Mouse (Mus musculus) lung, postnatal 0 days (tissue): ENCODE measurements around the gene Batf. TPM values are rescaled to one million over a fixed set of nuclear protein-coding genes. Genes with fewer than 3 reads are reported as not detected.
A peak's percentile ranks its signal among the peaks of the same experiment; 100 is the strongest.

Source experiments
- ATAC-seq: fragments of 200-750 bp; cut with Nextera tagmentation; 2 replicates; pipeline ENCODE4 v1.8.0; 2017; ENCODE audit warnings: moderate library complexity
- DNase-seq: peaks from one replicate; pipeline ENCODE4 v3.0.0-alpha.2; 2016; ENCODE audit warnings: low spot score
- H3K27ac ChIP-seq: fragments of 300-500 bp; sonication (generic); 2 replicates; pipeline ENCODE4 v1.5.1; 2014; ENCODE audit warnings: antibody characterized with exemption, mild to moderate bottlenecking, low read length, mixed read lengths
- H3K27me3 ChIP-seq: fragments of 300-500 bp; sonication (generic); replicated peaks from 2 replicates; pipeline ENCODE4 v1.6.1; 2014; ENCODE audit warnings: low read length, mixed read lengths; ENCODE audit not compliant: insufficient read depth
- H3K36me3 ChIP-seq: fragments of 300-500 bp; sonication (generic); 2 replicates; pipeline ENCODE4 v1.6.1; 2014; ENCODE audit warnings: low read length, mixed read lengths; ENCODE audit not compliant: insufficient read depth
- H3K4me1 ChIP-seq: fragments of 300-500 bp; sonication (generic); 2 replicates; pipeline ENCODE4 v1.6.1; 2014; ENCODE audit warnings: antibody characterized with exemption, low read depth, low read length, mixed read lengths; ENCODE audit not compliant: insufficient read depth
- H3K4me2 ChIP-seq: fragments of 300-500 bp; sonication (generic); replicated peaks from 2 replicates; pipeline ENCODE4 v1.6.1; 2014; ENCODE audit warnings: low read depth, mild to moderate bottlenecking, low read length, moderate library complexity, mixed read lengths
- H3K4me3 ChIP-seq: fragments of 300-500 bp; sonication (generic); 2 replicates; pipeline ENCODE4 v1.5.1; 2014; ENCODE audit warnings: low read depth, low read length
- H3K9ac ChIP-seq: fragments of 300-500 bp; sonication (generic); replicated peaks from 2 replicates; pipeline ENCODE4 v1.6.1; 2014; ENCODE audit warnings: low read depth, mild to moderate bottlenecking
- H3K9me3 ChIP-seq: fragments of 300-500 bp; sonication (generic); 2 replicates; pipeline ENCODE4 v1.6.1; 2016; ENCODE audit warnings: low read length, mixed read lengths
- CTCF ChIP-seq: IDR thresholded peaks from 2 replicates; pipeline ENCODE4 v1.5.1; 2016; ENCODE audit warnings: antibody characterized with exemption, mild to moderate bottlenecking
- EP300 ChIP-seq: IDR thresholded peaks from 2 replicates; pipeline ENCODE4 v1.6.1; 2016; ENCODE audit warnings: antibody characterized with exemption, mild to moderate bottlenecking, control low read depth
- WGBS: fragments of 180-500 bp; shearing (Covaris S2); extraction: QIAGEN DNeasy Blood & Tissue Kit; methylation state at CpG from one replicate; pipeline ENCODE4 v1.1.7; 2014; 5-methylcytosine and 5-hydroxymethylcytosine counted together
- polyA plus RNA-seq: library from polyadenylated mRNA; unstranded; fragments of >200 nt; fragmentation: Nextera tagmentation; extraction: Ambion mirVana; gene quantifications from 2 replicates; pipeline ENCODE4 v1.2.1, GENCODE M21; 2015

Batf gene
- polyA plus RNA-seq, 1 experiment from 2014 or later = 27.9 TPM

DNA sequence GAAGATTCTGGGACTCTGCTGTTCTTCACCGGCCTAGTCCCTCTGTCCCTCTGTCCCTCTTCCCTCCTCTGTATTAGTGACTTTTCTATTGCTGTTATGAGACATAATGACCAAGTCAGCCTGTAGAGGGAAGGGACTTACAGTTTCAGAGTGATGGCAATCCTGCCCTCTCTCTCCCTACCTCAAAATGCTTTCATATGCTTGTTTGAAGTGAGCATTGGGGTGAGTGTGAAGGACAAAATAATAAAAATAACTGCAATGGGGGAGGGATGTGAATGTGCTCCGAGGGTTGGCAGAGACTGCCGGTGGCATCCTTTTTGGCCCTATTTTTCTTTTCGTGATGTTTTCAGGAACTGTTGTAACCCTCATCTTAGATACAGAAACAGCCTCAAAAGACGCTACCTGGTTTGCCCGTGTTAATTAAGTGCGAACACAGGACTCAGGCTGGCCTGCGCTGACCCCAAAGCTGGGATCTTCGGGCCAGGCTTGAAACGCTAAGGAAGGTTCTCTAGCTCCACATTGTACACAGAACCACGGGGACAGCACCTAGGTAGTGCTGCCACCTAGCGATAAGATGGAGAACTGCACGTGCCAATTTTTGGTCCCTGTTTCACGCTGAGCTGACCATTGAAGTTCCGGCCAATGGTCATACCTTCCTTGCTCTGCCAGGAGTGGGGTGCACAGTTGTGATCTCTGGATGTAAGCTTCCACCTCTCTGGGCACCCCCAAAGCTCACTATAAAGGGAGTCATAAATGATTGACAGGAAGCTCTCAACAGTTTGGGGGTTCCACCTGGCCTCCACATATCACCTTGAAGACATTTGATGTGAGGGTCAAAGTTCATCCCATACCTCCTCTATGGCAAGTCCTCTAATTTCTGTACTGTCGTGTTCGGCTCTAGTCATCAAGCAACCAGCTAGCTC is 42.8 kb downstream of the Batf start:
- Histone ChIP-seq H3K4me3 (no peak overlapping the region), H3K4me2 (no peak overlapping the region), H3K27ac (no peak overlapping the region), H3K4me1 (no peaks in the 10 kb centered on the region), H3K36me3 (no peaks in the 10 kb centered on the region), H3K9me3 (no peaks in the 10 kb centered on the region), H3K9ac (no peak overlapping the region), H3K27me3 (no peaks in the 10 kb centered on the region)
- peak; percentile 65 for ATAC-seq
- TF ChIP-seq CTCF = peak; percentile 99
- no peak for TF ChIP-seq EP300
- WGBS = 31% methylated on average over 17 of the region's 17 CpGs
- peak; percentile 77 for DNase-seq

GRCm38 (mm10) chr12:85729945-85730290 is 43.4 kb downstream of the Batf start:
- Histone ChIP-seq H3K27ac (no peak overlapping the region), H3K36me3 (no peaks in the 10 kb centered on the region), H3K4me3 (no peak overlapping the region), H3K9me3 (no peaks in the 10 kb centered on the region), H3K9ac (no peak overlapping the region), H3K4me2 (no peak overlapping the region), H3K4me1 (no peaks in the 10 kb centered on the region), H3K27me3 (no peaks in the 10 kb centered on the region)
- ATAC-seq (no peak), DNase-seq (no peak)
- 54% methylated on average over 6 of the region's 6 CpGs for WGBS
- TF ChIP-seq EP300 (no peak), CTCF (no peak)

- ATAC-seq (peak; percentile 38; the same call in 1 of the 2 replicates), DNase-seq (peak; percentile 56)
- H3K36me3 ChIP-seq = no peaks in the 10 kb centered on the region
- no peak overlapping the region for H3K27ac ChIP-seq
- H3K27me3 ChIP-seq = no peaks in the 10 kb centered on the region
- no peak overlapping the region for H3K4me3 ChIP-seq
- no peaks in the 10 kb centered on the region for H3K4me1 ChIP-seq
- TF ChIP-seq CTCF (no peak), EP300 (no peak)
- no peaks in the 10 kb centered on the region for H3K9me3 ChIP-seq
- no peak overlapping the region for H3K4me2 ChIP-seq
- H3K9ac ChIP-seq = no peak overlapping the region
- WGBS = 44% methylated on average over 2 of the region's 2 CpGs
Observed at GRCm38 (mm10) chr12:85736203-85736602, 49.7 kb downstream of the Batf start.

DNA sequence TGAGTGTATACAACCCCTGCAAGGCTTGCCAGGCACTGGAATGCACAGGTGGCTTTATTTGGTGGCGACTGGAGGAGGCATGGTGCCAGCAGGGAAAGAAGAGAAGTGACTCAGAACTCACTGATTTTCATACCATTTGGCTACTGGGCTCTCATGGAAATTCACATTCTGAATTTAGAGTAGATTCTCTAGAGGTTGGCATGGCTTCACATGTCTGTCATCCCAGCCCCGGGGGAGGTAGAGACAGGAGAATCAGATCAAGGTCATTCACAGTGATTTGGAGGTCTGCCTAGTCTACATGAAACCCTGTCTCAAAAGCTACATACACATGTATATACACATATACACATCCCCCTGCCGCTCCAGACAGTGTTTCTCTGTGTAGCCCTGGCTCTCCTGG is 50.5 kb downstream of the Batf start:
- no peak overlapping the region for H3K4me3 ChIP-seq
- no peaks in the 10 kb centered on the region for H3K36me3 ChIP-seq
- no peak for DNase-seq
- H3K27ac ChIP-seq = no peak overlapping the region
- no peak overlapping the region for H3K4me2 ChIP-seq
- ATAC-seq = no peak
- TF ChIP-seq CTCF (no peak), EP300 (no peak)
- H3K9ac ChIP-seq = no peak overlapping the region
- H3K9me3 ChIP-seq = no peaks in the 10 kb centered on the region
- no peaks in the 10 kb centered on the region for H3K27me3 ChIP-seq
- H3K4me1 ChIP-seq = no peaks in the 10 kb centered on the region
- 89% methylated on average over 3 of the region's 3 CpGs for WGBS

DNA sequence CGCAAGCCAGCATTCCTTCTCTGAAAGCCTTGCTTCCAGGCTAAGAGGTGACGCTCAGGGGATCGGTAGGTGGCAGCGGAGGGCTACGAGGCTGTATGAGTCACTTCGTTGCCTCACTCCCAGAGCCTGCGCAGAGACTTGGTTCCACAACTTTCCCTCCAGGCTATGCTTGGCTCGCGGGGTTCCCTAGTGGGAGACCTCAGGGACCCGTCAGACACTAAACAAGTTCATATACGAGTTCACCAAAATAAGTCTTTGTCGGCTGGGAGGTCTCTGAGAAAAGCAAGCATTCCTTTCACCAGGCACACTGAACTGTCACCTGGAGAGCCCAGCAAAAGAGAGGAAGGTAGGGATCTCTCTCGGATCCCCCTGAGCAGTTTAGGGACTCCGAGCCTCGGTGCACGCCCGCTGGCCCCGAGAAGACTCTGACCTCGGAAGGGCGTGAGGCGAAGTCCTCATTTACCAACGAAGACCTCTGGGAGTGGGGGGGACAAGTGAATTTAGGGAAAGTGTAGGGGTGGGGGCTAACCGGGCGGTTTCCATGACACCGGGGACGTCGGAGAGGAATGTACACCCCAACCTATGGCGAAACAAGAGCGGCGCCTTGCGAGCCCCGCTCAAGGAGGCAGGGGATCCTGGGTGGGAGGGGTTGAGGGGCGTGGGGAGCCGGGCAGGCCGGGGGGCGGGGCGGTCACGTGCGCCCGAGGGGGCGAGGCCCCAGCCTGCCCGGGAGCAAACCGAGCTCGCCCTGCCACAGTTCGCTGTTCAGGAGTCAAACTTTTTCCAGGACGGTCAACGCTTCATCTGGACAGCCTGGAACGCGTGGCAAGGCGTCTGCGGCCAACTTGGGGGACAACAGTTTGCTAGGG is 59.6 kb downstream of the Batf start, which contains the start of gene Flvcr2:
Gene Flvcr2, plus strand, starts transcription at position 713 of the 869 bp plus-strand sequence.
- Histone ChIP-seq H3K27ac (peak within 1 kb of the TSS; percentile 88), H3K27me3 (no peaks in the 10 kb centered on the region), H3K9me3 (no peaks in the 10 kb centered on the region), H3K36me3 (no peaks in the 10 kb centered on the region), H3K4me2 (peak within 1 kb of the TSS; percentile 89), H3K4me3 (peak within 1 kb of the TSS; percentile 57), H3K9ac (peak within 1 kb of the TSS; percentile 43), H3K4me1 (0 out of 2 replicates have a peak, but pooled peaks cover 4% of the 10 kb centered on the region)
- DNase-seq (peak; percentile 97), ATAC-seq (peak; percentile 96)
- TF ChIP-seq CTCF = peak; percentile 95
- 0 out of 2 replicates have a peak, but pooled peaks have one; percentile 35 for TF ChIP-seq EP300
- WGBS = under 1% methylated on average over 47 of the region's 51 CpGs

- H3K36me3 ChIP-seq = no peaks in the 10 kb centered on the region
- no peaks in the 10 kb centered on the region for H3K27me3 ChIP-seq
- DNase-seq (no peak), ATAC-seq (peak; percentile 19)
- H3K4me2 ChIP-seq = peak overlapping the region; percentile 89
- H3K4me3 ChIP-seq = peak overlapping the region; percentile 57
- peak; percentile 14; the same call in 1 of the 2 replicates for TF ChIP-seq CTCF
- TF ChIP-seq EP300 = no peak
- 0 out of 2 replicates have a peak, but pooled peaks cover 4% of the 10 kb centered on the region for H3K4me1 ChIP-seq
- WGBS = 18% methylated on average over 21 of the region's 21 CpGs
- H3K9ac ChIP-seq = peak overlapping the region; percentile 43
- H3K27ac ChIP-seq = peak overlapping the region; percentile 69; the same call in 1 of the 2 replicates
- no peaks in the 10 kb centered on the region for H3K9me3 ChIP-seq
Observed at GRCm38 (mm10) chr12:85746696-85747219, 60.3 kb downstream of the Batf start.
